Mouse (Mus musculus) ES-E14 (cell line): ENCODE measurements at regions not wholly inside any gene's neighbourhood (a gene's known extent, or its start where the extent isn't known, plus 50 kb on each side); places are given as distances from the start of the nearest gene placed in this dataset.

Experiments used
- DNase-seq: peaks from one replicate; pipeline ENCODE4 v3.0.0-alpha.2; 2013; ENCODE audit warnings: low read depth, low spot score
- H3K27ac ChIP-seq: 2 replicates; pipeline ENCODE4 v1.5.1; 2012; ENCODE audit warnings: low read depth, mild to moderate bottlenecking, low read length, moderate library complexity, mixed read lengths; ENCODE audit not compliant: poor library complexity, insufficient read depth, severe bottlenecking
- H3K36me3 ChIP-seq: 2 replicates; pipeline ENCODE4 v1.6.1; 2012; ENCODE audit warnings: mild to moderate bottlenecking, low read length, moderate library complexity, mixed read lengths; ENCODE audit not compliant: control insufficient read depth, poor library complexity, insufficient read depth, severe bottlenecking
- H3K4me1 ChIP-seq, 2 experiments: fragments of 150-350 bp in 1 of 2; sonication (generic) in 1 of 2; 2 replicates each; pipeline ENCODE4 v1.6.1; 2012; ENCODE audit warnings: low read length in 2 of 2, mild to moderate bottlenecking in 1 of 2, mixed read lengths in 1 of 2; ENCODE audit not compliant: control insufficient read depth in 2 of 2, insufficient read depth in 2 of 2, poor library complexity in 1 of 2
- H3K4me3 ChIP-seq, 2 experiments: fragments of 150-350 bp in 1 of 2; sonication (generic) in 1 of 2; 2 replicates each; pipeline ENCODE4 v1.5.1; 2012; ENCODE audit warnings: low read length in 2 of 2, low read depth in 1 of 2, mild to moderate bottlenecking in 1 of 2, mixed read lengths in 1 of 2; ENCODE audit not compliant: insufficient read depth in 1 of 2, poor library complexity in 1 of 2, severe bottlenecking in 1 of 2
- H3K9ac ChIP-seq: 2 replicates; pipeline ENCODE4 v1.6.1; 2012; ENCODE audit warnings: low read depth, mild to moderate bottlenecking, low read length, mixed read lengths; ENCODE audit not compliant: poor library complexity, insufficient read depth, severe bottlenecking
- H3K9me3 ChIP-seq: fragments of 150-350 bp; sonication (generic); 2 replicates; pipeline ENCODE4 v1.6.1; 2012; ENCODE audit warnings: low read depth, mild to moderate bottlenecking, low read length; ENCODE audit not compliant: control insufficient read depth, insufficient read depth
- CHD2 ChIP-seq: IDR thresholded peaks from 2 replicates; pipeline ENCODE4 v1.6.1; 2014; ENCODE audit warnings: mild to moderate bottlenecking, low read depth, low read length, inconsistent platforms
- HCFC1 ChIP-seq: IDR thresholded peaks from 2 replicates; pipeline ENCODE4 v1.6.1; 2012; ENCODE audit warnings: low read length, inconsistent platforms, borderline replicate concordance; ENCODE audit not compliant: insufficient read depth
- MAFK ChIP-seq: IDR thresholded peaks from 2 replicates; pipeline ENCODE4 v1.6.1; 2014; ENCODE audit warnings: mild to moderate bottlenecking, low read depth, low read length, inconsistent platforms; ENCODE audit not compliant: insufficient read depth
- ZC3H11A ChIP-seq: IDR thresholded peaks from 2 replicates; pipeline ENCODE4 v1.6.1; 2012; ENCODE audit warnings: low read depth, mild to moderate bottlenecking, inconsistent platforms, low read length, borderline replicate concordance
- ZNF384 ChIP-seq: IDR thresholded peaks from 2 replicates; pipeline ENCODE4 v1.6.1; 2012; ENCODE audit warnings: low read depth, low read length, inconsistent platforms
- in situ Hi-C, 2 experiments: fragments of 600-800 bp; cut with MboI; formaldehyde crosslinking; loops; one replicate each; pipeline ENCODE4 v1.15.1; 2025; ENCODE audit warnings: low sequenced_read_pairs in 2 of 2, inconsistent platforms in 1 of 2; ENCODE audit not compliant: unreplicated experiment in 2 of 2

DNA sequence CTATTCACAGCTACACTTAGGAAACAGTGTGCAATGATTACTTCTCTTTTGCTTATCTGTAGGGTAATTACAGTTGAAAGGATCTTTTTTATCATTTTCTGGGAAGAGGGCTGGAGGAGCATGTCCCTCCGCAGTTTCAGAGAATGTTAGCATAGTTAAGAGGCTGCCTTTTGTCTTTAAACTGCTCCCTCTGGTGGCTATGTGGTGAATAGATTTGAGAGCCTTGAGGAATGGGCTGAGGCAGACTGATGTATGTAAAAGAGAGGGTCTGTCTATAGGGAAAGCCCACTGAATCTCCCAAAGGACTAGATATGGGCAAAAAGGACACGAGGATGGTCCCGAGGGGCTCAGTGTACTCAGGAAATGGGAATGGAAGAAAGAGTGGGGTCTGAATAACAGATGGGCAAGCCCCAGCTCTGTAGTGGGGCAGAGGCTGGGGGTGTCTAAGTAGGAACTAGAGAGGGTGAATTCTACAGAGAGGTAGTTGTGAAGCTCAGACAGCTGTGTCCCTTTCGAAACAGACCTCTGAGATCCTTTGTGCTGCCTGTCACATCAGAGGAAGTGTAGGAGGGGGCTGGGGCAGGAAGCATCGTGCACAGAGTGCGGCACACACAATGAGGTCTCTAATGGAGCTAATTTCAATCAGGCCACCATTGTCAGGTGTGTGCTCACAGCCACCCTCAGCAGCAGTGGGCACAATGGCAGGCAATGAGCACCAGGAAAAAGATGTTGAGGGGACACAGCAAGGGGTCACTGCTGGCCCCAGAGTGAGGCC, 104.0 kb upstream of the Gm14444 start:
- no peak overlapping the region for H3K4me3 ChIP-seq
- no peaks in the 10 kb centered on the region; a peak in 1 of 4 replicates for H3K4me1 ChIP-seq
- H3K9me3 ChIP-seq = no peaks in the 10 kb centered on the region
- H3K36me3 ChIP-seq = no peaks in the 10 kb centered on the region
- H3K27ac ChIP-seq = peak overlapping the region; percentile 12; the same call in 1 of the 2 replicates
- TF ChIP-seq HCFC1 = no peak
- peak; percentile 48 for DNase-seq
- in situ Hi-C loops = loop anchor here in 1 of 2 experiments (10.0 kb wide), 1 partner anchor 591 kb away; no protein-coding TSS in a partner anchor
- H3K9ac ChIP-seq = no peak overlapping the region

DNA sequence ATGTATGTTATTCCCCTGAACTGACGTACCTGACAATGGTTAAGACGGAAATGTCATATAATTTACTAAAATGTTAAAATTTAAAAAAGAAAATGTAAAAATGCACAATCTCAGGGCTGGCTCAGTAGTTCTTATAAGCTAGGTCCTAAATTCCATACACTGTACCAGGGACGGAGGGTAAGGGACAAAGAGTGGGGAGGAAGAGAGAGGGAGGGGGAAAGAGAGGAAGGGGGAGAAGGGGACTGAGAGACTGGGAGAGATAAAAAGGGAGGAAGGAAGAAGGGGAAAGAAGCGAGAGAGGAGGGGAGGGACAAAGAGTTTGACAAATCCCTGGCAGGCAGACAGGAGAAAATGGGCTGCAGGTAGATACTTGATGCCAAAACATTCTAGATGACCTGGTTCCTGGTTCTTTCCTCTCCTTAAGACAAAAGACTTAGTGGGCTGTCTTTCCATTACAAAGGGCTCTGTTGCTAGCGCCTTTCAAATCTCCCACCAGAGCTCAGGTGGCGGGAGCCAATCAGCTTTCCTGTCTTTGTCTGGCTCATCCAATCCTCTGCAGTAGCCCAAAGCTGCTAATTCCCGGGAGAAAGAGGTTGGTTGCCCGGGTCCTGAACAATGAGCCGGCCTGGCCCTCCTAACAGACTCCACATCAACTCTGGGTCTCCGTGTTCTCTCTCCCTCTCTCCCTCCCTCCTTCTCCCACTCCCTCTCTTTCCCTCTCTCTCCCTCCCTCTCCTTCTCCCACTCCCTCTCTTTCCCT, 92.7 kb upstream of the Gm14444 start:
- in situ Hi-C loops = no loop called here
- Histone ChIP-seq H3K4me1 (peaks cover 2 to 22% of the 10 kb centered on the region in 2 experiments; a peak in 3 of 4 replicates), H3K27ac (peak overlapping the region; percentile 40), H3K36me3 (no peaks in the 10 kb centered on the region), H3K4me3 (peak overlapping the region; percentile 11 to 14; a peak in 2 of 4 replicates), H3K9ac (no peak overlapping the region), H3K9me3 (no peaks in the 10 kb centered on the region)
- peak; percentile 83 for DNase-seq
- TF ChIP-seq CHD2 (0 out of 2 replicates have a peak, but pooled peaks have one; percentile 63), ZNF384 (no peak)

DNA sequence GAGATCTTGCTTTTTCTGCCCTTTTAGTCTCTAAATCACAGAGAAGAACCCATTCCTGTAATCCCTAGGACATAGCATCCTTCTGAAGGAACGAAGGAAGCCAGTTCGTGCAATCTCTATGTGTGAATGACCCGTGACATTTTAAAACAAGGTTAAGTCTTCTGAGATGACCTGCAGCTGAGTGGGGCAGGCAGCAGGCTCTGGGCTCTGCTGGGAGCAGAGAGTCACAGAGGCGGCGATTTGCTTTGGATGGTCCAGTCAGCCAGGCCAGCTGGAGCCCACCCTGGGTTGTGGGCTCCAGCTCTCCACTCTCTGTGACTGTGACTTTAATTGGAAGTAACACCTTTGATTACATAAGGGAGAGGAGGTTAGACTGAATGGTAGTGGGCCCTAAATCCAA, 92.1 kb upstream of the Gm14444 start:
- Histone ChIP-seq H3K9ac (no peak overlapping the region), H3K4me1 (peaks cover 2 to 22% of the 10 kb centered on the region in 2 experiments; a peak in 3 of 4 replicates), H3K9me3 (no peaks in the 10 kb centered on the region), H3K4me3 (peak overlapping the region in 1 of 2 experiments; percentile 33; a peak in 1 of 4 replicates), H3K36me3 (no peaks in the 10 kb centered on the region), H3K27ac (no peak overlapping the region)
- in situ Hi-C loops = no loop called here
- TF ChIP-seq MAFK (no peak), CHD2 (no peak), ZNF384 (no peak), ZC3H11A (no peak), HCFC1 (no peak)
- DNase-seq = no peak

DNA sequence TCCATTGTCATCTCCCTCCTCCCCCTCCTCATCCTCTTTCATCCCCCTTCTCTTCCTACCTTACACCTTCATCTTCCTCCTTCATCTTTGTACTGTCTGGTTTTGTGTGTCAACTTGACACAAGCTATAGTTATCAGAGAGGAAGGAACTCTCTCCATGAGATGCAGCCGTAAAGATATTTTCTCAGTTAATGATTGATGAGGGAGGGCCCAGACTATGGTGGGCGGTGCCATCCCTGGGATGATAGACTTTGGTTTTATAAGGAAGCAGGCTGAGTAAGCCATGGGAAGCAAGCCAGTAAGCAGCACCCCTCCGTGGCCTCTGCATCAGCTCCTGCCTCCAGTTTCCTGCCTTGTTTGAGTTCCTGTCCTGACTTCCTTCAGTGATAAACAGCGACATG, 87.8 kb upstream of the Gm14444 start:
- DNase-seq = no peak
- no peak overlapping the region for H3K9ac ChIP-seq
- TF ChIP-seq ZNF384 = no peak
- no peak for TF ChIP-seq MAFK
- TF ChIP-seq ZC3H11A = no peak
- no peak for TF ChIP-seq HCFC1
- no peak for TF ChIP-seq CHD2
- in situ Hi-C loops = no loop called here
- no peaks in the 10 kb centered on the region for H3K36me3 ChIP-seq
- no peak overlapping the region for H3K4me3 ChIP-seq
- peaks cover 0 to 17% of the 10 kb centered on the region in 2 experiments; a peak in 2 of 4 replicates for H3K4me1 ChIP-seq
- H3K9me3 ChIP-seq = no peaks in the 10 kb centered on the region
- no peak overlapping the region for H3K27ac ChIP-seq
